Mouse (Mus musculus) CD8-positive naive resting alpha-beta T cell, adult 57 days (primary cell): Measurements from ENCODE around the gene Ano5. TPM values are rescaled to one million over a fixed set of nuclear protein-coding genes. Genes with fewer than 3 reads are reported as not detected.

ENCODE experiments used
- total RNA-seq: library from RNA; stranded (reverse); gene quantifications from one replicate; pipeline ENCODE4 v1.2.4, GENCODE M21; 2023

Ano5 gene
- total RNA-seq, result not detected

DNA sequence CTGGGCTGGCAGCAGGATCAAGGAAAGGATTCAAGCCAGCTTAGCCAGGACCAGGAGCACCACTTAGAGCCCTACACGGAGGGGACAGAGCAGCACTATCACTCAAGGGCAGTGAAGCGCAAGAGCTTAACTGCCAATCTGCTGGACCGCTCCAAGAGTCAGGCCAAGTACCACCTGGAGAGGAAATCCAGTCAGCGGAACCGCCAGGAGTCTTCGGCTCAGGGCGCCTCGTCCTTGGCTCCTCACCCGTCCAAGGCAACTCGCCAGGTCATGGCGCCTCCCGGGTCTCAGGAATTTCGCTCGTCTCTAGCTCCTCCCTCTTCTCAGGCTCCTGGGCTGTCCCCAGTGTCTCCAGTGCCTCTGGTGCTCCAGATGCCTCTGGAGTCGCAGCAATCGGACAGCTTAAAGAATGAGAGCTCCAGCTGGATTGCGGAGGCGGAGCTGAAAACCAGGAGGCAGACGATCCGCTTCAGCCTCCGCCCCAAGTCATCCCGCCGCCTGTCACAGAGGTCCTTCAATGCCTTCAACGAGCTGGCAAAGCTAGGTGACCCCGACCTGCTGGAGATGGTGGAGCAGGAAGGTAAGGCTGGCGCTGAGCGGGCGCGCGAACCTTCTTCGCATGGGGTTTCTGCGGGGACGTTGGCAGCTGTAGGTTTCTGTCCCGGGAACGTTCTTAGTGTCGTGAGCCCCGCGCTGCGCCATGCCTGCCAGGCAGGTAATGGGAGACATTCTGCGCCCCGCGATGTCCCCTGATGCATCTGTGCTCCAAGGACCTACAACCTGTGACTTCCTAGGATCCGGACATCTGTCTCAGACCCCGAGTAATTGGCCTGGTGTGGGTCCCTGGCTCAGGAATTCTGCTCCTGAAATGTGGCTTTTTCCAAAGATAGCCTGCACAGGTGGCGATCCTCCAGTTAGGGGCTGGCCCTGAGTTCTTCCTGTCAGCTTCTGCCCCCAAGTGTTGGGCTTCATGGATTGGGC lies at the start of gene Ano5:
Gene Ano5 (plus strand): TSS at position 359 of the 981 bp plus-strand sequence.

DNA sequence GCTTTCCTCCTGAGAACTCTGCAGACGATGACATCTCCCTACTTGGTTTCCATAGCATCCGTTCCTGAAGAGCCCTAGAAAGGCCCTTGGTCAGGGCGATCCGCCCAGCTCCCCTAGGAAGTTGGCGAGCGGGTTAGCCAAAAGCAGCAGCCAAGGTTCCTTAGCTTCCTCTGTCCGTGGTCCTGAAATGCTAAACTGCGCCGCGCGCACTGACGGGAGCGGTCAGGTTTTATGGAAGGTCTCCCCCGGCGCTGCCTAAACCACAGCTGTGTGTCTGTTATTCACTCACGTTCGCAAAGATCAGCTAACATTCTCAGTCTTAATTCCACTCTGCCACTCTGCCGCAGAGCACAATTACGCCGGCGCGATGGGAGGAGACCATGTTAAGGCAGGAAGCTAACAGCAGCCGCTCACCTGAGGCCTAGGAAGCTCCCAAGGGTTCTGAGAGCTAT lies 110.9 kb downstream of the Ano5 start, which contains the start of gene Slc17a6:
Gene Slc17a6 (plus strand): TSS at position 313 of the 452 bp plus-strand sequence.

Other genes starting within 250 kb of the Ano5 start
- gene Slc17a6, start 111.0 kb downstream of the Ano5 start, total RNA-seq, result not detected